Mouse (Mus musculus): ENCODE measurements around the gene Cacna1b.

Cacna1b gene

DNA sequence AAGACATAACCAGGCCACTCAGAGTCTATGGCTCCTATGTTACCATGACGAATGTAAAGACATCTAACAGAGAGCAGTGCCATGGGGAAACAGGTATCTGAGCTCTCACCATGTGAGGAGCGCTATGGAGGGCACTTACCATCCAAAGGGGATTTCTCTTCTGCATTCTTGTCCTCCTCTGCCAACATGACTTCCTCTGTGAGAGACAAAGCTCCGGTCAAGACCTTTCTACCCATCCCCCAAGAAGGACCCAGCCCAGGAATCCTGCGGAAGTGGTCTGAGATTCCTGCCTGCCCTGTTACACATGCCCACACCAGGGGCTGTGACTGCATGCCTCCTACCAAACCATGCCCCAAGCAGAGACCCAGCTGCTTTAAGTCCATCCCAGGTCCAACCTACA, 44.0 kb downstream of the Cacna1b start:
- no peak for DNase-seq (ENCODE audit: low spot score)

DNA sequence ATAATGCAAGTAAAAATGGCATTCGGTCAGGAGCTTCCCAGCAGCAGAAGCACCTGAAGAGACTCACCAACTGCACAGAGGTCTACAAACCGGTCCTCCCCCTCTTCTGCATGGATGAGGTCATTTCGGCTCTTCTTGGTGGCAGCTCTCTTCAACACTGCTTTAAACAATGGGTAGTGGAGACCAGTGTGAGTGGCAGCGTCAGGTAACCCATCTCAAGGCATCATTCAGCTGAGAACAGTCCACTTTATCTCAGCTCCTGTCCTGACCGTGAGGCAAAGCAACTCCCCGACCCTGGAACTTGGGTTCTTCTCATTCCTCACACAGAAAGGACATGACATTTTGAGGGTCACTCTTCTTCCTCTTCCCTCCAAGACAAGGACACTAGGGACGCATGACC, 45.0 kb downstream of the Cacna1b start:
- no peak for DNase-seq (ENCODE audit: low spot score)

DNA sequence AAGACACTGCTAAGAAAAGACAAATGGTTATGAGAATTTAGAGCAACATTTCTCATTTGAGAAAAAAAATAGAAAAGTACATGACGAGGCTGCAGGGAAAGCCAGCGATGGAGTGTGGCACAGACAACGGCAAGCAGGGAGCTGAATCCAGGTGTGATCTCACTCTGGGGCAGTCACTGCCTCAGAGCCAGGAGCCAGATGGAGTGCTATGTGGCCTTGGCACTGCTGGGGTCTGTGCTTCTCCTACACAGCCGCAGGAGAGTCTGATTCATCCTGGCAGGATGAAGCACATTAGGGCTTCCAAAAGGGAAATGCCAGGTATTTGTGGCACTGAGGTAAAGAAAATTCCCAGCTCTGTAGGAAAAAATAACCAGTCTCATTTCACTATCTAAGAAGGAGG, 45.5 kb downstream of the Cacna1b start:
- DNase-seq (ENCODE audit: low spot score) = no peak

DNA sequence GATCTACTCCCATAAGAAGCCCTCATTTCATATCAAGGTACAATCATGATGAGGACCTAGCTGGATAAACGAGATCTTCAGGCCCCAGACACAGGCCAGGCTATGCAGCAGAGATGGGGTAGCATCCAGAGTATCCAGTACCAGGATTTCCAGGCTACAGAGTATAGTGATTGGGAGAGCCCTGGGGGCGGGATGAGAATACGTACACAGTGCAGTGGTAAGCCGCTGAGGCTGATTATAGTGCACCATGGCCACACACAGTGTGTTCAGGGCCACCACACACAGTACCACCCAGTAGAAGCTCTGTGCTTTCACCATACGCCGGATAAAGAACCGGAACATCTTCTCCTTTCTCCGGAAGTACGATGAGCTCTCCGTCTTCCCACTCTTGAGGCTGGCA, 57.0 kb downstream of the Cacna1b start:
- DNase-seq (ENCODE audit: low spot score) = no peak

DNA sequence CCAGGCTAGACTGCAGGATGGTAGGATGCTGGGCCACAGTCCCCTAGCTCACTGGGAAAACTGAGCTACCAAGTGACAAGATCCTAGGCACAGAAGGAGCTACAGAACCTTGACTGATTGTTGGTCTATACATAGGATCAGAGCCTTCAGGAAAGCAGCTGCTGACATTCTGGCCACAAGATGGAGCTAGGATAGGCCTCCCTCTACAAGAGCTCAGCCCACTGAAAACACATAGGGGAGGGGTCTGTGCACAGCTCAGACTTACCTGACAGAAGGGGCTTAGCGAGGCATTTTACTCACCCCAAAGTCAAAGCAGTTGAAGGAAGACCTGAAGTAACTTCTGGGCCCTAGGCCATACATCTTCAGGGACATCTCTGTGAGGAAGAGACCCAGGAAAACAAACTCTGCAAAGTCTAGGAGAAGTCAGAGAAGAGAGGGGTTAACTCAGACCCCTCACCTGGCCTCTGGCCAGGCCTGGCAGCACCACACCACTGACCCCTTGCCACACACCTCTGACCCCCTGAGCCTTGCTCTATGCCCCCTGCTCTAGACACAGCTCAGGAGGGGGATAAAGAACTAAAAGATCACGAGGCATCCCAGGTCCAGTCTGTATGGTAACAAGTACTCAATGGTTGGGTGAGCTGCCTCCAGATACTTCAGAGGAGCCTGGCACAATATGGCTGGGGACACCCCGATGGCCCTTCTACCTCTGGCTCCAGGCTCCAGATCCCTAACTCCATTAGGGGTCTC, 60.6 kb downstream of the Cacna1b start:
- no peak for DNase-seq (ENCODE audit: low spot score)

DNA sequence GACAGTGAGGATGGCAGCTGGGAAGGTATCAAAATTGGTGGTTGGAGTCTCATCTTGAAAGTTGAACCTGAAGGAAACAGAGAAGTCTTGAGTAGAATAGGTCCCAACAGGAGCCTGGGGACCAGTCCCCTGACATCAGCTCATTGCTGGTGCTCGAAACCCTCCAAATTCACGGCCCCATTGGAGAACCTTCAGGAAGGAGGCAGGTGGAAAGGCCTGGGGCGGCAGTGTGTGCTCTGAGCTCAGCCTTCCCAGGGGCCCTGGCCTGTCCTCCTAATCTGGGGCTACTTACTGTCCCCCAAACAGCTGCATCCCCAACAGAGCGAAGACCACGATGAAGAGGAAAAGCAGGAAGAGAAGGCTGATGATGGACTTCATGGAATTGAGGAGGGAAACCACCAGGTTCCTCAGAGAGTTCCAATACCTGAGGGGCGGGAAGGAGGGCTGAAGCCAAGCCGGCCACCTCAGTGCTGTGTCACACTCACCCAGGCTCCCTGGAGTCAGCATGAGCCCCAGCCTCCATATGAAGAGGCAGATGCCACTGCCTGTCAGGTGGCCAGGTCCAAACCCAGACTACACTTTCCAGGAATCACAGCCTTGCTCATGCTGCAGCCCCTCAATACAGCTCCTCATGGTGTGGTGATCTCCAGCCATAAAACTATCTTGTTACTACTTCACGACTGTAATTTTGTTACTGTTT, 65.5 kb downstream of the Cacna1b start:
- no peak for DNase-seq (ENCODE audit: low spot score)

DNA sequence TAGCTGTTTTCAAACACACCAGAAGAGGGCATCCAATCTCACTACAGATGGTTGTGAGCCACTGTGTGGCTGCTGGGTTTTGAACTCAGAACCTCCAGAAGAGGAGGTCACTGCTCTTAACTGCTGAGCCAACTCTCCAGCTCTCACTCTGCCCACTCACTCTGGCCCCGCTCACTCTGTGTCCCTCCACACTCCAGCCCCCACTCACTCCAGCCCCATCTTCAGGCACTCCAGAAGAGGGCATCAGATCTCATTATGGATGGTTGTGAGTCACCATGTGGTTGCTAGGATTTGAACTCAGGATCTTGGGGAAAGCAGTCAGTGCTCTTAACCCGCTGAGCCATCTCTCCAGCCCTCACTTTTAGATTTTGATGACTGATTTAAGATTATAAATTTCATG, 70.6 kb downstream of the Cacna1b start:
- DNase-seq (ENCODE audit: low spot score) = no peak

DNA sequence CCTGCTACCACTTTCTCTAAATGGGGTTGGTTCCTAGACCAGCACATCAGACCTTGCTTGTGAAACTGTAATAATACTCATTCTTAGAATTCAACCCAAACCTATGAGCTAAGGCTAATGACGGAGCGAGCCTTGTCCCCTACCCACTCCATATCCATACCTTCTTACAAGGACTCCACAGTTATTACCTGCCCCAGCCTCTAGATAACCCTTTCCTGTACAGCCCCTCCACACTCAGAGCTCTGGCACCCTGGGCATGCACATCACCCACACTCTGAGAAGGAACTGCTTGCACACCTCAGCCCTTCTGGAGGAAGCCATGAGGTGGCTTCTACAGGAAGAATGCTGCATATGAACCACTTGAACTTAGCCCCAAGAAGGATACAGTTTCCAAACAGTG, 72.6 kb downstream of the Cacna1b start:
- DNase-seq (ENCODE audit: low spot score) = no peak

DNA sequence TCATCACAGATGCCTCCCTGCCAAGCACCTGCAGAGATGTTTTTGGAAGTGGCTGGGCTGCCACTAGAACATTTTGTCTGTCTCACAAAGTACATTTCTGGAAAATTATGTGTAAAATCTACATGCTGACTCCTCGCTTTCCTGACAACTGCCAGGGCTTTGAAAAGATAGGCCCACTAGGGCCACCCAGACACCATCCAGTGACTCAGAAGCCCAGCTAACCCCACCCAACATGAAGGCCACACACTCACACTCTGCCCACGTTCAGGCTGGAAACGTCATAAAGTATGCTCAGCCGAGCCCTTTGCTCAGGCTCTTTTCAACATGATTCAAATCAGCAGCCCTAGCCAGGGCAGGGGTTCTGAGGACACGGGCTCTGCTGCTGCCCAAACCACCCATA, 77.6 kb downstream of the Cacna1b start:
- no peak for DNase-seq (ENCODE audit: low spot score)

DNA sequence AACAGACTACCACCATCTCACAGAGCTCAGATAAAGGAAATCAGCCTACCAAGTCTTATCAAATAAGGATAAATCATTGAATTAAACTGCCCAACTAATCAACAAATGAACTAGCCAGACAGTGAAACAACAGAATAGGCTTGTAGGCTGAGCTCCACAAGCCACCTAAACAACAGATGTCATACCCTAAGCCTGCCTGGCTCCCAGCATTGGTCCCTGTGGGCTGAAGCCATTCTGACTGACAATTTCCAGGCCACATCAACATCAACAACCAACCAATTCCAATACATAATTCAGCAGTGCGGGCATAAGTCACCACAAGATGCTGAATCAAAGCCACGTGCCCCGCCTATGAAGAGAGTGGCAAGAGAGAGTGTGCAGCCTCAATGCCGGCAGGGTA, 78.2 kb downstream of the Cacna1b start:
- DNase-seq (ENCODE audit: low spot score) = no peak

DNA sequence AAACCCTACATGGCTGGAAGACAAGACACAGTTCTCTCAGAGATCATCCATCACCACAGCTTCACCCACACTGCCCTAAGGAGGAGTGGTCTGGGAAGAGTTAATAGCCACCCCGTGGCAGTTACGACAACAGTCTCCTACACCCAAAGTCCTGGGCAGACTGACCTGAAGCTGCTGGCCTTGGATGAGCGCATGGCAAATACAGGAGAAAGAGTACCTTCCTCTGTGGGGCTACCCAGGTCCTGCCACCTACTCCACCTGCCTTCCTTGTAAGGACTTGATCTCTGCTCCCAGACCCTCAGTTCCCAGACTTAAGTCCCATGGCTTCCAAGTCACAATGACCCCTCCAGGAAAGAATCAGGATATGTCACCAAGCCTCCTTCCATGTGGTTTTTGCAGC, 79.7 kb downstream of the Cacna1b start:
- DNase-seq (ENCODE audit: low spot score) = no peak

DNA sequence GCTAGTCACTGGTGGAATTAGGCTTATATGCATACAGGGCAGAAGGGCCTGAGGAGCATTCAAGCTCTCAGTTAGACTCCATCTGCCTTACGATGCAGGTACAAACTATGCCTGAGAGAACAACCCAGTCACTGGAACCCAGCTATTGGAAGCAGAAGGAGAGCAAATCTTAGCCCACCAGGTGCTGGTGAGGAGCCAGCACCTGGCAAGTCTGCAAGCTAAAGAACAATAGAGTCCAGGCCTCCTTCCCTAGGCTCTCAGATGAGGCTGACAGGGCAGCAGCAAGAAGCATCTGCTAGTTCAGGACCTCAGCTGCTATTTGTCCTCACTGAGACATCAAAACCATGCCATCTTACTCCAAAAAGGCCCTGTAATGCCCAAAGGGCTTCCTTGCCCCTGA, 82.2 kb downstream of the Cacna1b start:
- DNase-seq (ENCODE audit: low spot score) = no peak

DNA sequence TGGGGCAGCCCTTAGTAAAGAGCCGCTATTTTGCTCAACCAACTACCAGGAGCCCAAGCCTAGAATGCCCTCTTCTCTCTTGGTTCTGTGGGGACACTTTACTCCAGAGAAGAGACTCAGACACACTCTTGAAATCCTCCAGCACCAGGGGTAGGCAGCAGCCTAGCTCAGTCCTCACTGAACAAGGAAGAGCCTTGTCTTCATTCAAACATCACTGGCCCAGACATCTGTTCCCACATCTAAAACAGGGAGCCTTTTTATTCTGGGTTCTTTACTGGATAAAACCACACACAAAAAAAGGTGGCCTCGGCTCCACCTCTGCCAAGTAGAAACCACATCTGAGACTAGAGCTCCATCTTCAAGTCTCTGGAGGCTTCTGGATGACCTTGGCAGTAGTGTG, 82.8 kb downstream of the Cacna1b start:
- DNase-seq (ENCODE audit: low spot score) = no peak

DNA sequence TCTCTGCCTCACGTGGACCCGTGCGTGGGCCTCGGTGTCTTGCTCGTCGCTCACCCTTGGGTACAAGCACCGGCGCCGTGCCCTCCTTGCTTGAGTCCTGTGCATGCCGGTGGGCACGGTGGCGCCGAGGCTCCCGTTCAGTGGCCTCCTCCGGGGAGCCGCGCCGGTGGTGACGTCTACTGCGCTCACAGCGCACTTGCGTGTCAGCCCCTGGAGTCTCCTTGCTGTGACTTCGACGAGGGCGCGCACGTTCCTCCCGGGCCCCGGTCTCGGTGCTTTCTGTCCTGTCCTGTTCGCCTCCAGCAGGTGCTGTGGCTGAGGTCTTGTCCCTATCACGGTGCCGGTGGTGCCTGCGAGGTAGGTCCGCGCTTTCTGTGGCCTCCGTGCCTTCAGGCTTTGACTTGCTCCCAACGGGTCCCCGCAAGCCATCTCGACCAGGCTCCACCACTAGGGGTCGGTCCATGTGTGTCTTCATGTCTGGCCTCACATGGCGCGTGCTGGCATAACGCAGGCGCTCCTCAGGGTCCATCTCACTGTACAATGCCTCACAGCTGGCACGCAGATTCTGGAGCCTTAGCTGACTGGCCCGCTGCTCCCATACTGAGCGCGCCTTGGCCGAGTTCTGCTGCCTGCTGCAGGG, 83.8 kb downstream of the Cacna1b start:
- DNase-seq (ENCODE audit: low spot score) = peak; percentile 19

DNA sequence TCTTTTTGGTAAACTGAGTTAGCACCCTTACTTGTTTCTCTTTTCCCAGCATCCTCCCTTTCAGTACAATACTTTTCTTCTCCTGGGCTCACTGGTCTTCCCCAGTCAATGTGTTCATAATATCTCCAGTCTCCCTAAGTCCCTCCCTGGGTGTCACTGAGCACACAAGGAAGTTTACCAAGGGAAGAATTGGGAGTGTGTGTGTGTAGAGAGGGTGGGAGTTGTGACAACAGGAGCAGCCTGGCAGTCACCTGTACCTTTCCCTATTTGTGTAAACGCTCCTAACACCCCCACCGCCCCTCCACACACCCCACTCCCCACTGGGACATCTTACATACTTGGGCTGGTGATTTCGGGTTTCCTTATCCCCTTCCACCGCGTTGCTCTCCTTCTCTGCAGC, 84.4 kb downstream of the Cacna1b start:
- no peak for DNase-seq (ENCODE audit: low spot score)

DNA sequence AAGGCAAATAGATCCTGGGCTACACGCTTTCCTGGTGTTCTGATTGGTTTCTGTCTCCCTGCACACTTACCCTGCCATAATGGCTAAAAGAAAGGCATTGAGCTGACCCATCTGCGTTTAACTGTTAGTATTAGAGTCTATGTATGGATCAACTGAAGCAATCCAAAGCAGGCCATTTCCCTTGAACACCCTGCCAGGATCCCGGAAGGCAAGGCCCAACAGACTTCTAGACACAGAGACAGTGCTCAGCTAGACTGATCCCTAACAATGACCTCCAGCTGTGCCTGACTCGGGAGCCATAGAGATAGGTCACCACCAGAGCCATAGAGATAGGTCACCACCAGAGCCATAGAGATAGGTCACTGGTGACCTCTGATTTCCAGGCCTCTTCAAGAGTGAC, 84.8 kb downstream of the Cacna1b start:
- DNase-seq (ENCODE audit: low spot score) = no peak

DNA sequence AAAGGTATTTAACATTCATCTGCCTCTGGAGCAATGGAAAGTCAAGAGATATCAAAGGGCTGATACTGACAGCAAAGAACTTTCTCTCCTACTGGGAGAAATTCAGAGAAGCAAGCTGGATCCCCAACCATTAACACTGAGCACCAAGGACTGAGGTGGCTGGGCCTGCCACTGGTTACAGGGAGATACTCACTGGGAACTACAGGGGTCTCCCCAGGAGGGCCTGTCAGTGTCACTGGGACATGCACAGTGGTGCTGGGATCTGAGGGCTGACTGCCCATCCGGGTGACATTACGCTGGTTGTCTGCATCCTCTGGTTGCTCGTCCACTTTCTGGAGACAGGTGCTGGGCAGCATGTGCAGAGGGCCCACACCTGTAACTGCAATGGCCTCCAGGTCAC, 85.3 kb downstream of the Cacna1b start:
- DNase-seq (ENCODE audit: low spot score) = no peak

DNA sequence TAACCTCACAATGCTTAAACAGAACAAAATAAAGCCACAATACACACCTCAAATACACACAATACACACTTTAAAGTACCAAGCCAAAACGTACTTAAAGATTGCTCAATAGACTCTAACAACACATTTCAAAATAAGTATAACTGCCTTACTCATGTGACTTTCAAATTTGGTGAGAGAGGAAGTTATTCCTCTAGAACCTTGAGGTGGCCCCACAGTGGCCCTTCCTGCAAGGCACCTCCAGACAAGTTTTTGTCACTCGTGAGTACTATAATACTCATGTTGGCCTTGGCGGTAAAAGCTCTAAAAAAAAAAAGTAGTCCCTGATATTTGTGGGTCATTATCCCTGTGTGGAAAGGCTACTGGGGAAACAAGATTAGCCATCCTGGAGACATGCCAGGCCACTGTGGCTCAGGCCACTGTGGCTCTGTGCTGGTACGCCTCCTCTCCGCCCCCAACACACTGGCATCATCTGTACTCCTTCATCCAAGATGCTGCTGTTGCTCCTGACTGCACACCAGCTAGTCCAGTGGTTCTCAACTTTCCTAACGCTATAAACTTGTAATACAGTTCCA, 88.4 kb downstream of the Cacna1b start:
- no peak for DNase-seq (ENCODE audit: low spot score)

DNA sequence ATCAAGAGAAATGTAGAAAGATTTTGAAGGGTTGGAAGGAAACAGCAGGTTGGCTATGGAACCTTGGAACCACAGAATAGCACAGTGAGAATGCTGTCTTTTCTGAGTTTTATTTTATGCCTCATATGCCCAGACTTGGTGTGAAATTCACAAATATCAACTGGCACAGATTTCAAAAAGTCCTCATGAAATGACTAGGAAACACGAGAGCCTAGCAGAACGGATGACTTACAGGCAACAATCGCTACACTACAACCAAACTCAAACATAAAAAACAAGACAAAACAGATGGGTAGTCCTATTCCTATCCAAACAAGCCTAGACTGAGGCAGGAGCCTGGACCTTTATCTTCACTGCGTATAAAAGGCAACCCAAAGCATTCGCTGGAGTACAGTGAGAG, 94.4 kb downstream of the Cacna1b start:
- DNase-seq (ENCODE audit: low spot score) = no peak

DNA sequence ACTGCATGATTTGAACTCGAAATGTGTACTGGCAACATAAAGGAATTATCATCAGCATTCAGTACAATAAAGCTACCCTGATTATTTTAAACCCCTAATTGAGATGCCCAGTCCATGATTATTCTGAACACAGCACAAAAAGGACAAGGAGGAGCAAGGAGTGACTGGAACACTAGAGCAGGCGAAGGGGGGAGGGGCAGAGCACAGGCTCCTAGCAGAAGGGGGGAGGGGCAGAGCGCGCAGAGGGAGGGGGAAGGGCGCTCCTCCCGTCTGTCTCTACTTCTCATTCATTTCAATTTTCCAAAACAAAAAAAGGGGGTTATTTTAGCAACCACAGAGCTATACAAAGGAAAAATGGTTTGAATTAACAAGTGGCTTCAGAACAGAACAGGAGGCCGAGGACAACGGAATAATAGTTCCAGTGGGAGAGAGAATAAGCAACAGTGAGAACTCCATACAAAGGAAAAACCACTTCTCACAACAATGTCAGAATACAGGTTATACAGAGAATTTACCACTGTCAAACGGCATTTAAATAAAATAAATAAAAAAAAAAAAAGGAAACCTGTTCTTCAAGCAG, 98.2 kb downstream of the Cacna1b start:
- no peak for DNase-seq (ENCODE audit: low spot score)

DNA sequence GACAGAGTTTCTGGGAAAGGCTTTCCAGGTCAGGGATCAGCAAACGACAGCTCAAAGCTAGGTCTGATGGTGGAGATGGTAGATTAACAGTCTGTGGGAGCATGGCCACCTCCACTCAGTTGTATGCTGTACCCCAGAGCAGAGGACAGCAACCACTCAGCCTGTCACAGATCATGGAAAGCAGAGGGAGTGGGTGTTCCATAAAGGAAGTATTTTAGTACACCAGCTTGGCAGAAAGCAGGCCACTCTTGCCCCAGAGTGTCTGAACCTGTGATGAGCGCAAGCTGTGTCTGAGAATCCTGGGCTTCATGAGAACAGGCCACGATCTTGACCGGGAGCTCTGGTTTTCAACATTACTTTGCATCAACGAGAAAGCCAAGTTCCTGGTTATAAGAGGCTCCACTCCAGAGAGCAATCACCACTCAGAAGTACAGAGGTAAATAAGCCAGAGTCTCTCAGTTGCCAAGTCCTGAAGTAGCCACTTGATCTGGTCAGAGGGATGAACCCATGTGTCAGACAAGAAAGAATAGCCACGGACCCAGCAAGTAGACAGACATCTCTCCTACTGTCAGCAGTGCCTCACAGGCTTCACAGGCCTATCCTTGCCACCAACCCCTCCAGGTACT, 103.7 kb downstream of the Cacna1b start:
- no peak for DNase-seq (ENCODE audit: low spot score)

DNA sequence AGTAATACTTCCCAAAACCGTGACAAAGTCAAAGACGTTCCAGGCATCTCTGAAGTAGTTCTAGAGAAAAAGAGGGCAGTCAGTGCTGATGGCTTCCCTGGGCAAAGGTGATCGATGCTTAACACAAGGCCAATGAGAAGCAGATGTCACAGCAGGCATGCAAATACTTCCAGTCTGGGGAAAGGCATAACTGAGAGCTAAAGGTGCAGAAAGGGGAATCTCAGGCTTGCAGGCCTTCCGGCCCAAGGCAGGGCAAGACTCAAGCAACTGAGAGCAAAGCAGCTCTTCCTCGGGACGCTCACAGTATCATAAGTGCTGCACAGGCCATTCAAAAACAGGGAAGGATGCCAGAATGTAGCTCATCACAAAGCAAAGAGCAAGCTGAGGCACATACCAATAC, 114.4 kb downstream of the Cacna1b start:
- no peak for DNase-seq (ENCODE audit: low spot score)
